Mouse (Mus musculus): Measurements from ENCODE around the gene Ppil6.

Gene Ppil6

GRCm38 (mm10) chr10:41477278-41478181 lies 12.7 kb upstream of the Ppil6 start:
- in situ Hi-C loops (cut with MboI; ENCODE audit: unreplicated experiment in 2 of 2): no loop called here

- in situ Hi-C loops (cut with MboI; ENCODE audit: unreplicated experiment in 2 of 2): no loop called here
Measured at GRCm38 (mm10) chr10:41479961-41480360, 10.3 kb upstream of the Ppil6 start.

- in situ Hi-C loops (cut with MboI; ENCODE audit: unreplicated experiment in 2 of 2): no loop called here
Measured at GRCm38 (mm10) chr10:41480938-41481880, 9.0 kb upstream of the Ppil6 start.

- in situ Hi-C loops (cut with MboI; ENCODE audit: unreplicated experiment in 2 of 2): no loop called here
Measured at GRCm38 (mm10) chr10:41482446-41482845, 7.8 kb upstream of the Ppil6 start.

- in situ Hi-C loops (cut with MboI; ENCODE audit: unreplicated experiment in 2 of 2): loop anchor here in 1 of 2 experiments (5.0 kb wide), 1 partner anchor 38 kb away; no protein-coding TSS in a partner anchor
Measured at GRCm38 (mm10) chr10:41485778-41486177, 4.5 kb upstream of the Ppil6 start.

GRCm38 (mm10) chr10:41486506-41487170 lies 3.6 kb upstream of the Ppil6 start:
- in situ Hi-C loops (cut with MboI; ENCODE audit: unreplicated experiment in 2 of 2): loop anchor here in 1 of 2 experiments (5.0 kb wide), 1 partner anchor 39 kb away; no protein-coding TSS in a partner anchor

GRCm38 (mm10) chr10:41488877-41489276 lies 1.4 kb upstream of the Ppil6 start:
- in situ Hi-C loops (cut with MboI; ENCODE audit: unreplicated experiment in 2 of 2): loop anchor here in 1 of 2 experiments (5.0 kb wide), 1 partner anchor 42 kb away; no protein-coding TSS in a partner anchor

- in situ Hi-C loops (cut with MboI; ENCODE audit: unreplicated experiment in 2 of 2): loop anchor here in 1 of 2 experiments (5.0 kb wide), 1 partner anchor 42 kb away; no protein-coding TSS in a partner anchor
Measured at GRCm38 (mm10) chr10:41489294-41489693, 945 bp upstream of the Ppil6 start.

GRCm38 (mm10) chr10:41490518-41490873 lies 257 bp downstream of the Ppil6 start:
- in situ Hi-C loops (cut with MboI; ENCODE audit: unreplicated experiment in 2 of 2): no loop called here

GRCm38 (mm10) chr10:41491111-41491510 lies 872 bp downstream of the Ppil6 start:
- in situ Hi-C loops (cut with MboI; ENCODE audit: unreplicated experiment in 2 of 2): no loop called here

- in situ Hi-C loops (cut with MboI; ENCODE audit: unreplicated experiment in 2 of 2): loop anchor here (5.0 to 25.0 kb wide), 7 partner anchors 66 to 846 kb away; partner anchors contain the start of genes Ak9 (in 2 of the 2), Fig4 (in 2 of the 2), Cep57l1 (in 1 of the 2) and Foxo3 (in 1 of the 2)
Measured at GRCm38 (mm10) chr10:41500941-41501340, 10.7 kb downstream of the Ppil6 start.

- in situ Hi-C loops (cut with MboI; ENCODE audit: unreplicated experiment in 2 of 2): loop anchor here (5.0 to 25.0 kb wide), 9 partner anchors 70 to 850 kb away; partner anchors contain the start of genes Ak9 (in 2 of the 2), Fig4 (in 2 of the 2), Cep57l1 (in 1 of the 2) and Foxo3 (in 1 of the 2)
Measured at GRCm38 (mm10) chr10:41504996-41505395, 14.8 kb downstream of the Ppil6 start.

- in situ Hi-C loops (cut with MboI; ENCODE audit: unreplicated experiment in 2 of 2): loop anchor here (5.0 to 25.0 kb wide), 8 partner anchors 71 to 851 kb away; partner anchors contain the start of genes Ak9 (in 1 of the 2), Cep57l1 (in 1 of the 2), Fig4 (in 1 of the 2) and Foxo3 (in 1 of the 2)
Measured at GRCm38 (mm10) chr10:41505446-41505845, 15.2 kb downstream of the Ppil6 start.

- in situ Hi-C loops (cut with MboI; ENCODE audit: unreplicated experiment in 2 of 2): loop anchor here (5.0 to 25.0 kb wide), 8 partner anchors 74 to 854 kb away; partner anchors contain the start of genes Ak9 (in 1 of the 2), Cep57l1 (in 1 of the 2), Fig4 (in 1 of the 2) and Foxo3 (in 1 of the 2)
Measured at GRCm38 (mm10) chr10:41509160-41509559, 18.9 kb downstream of the Ppil6 start.

- in situ Hi-C loops (cut with MboI; ENCODE audit: unreplicated experiment in 2 of 2): loop anchor here (10.0 to 25.0 kb wide), 4 partner anchors 290 to 773 kb away; partner anchors contain the start of genes Cep57l1 (in 2 of the 2), Sesn1 (in 2 of the 2) and Foxo3 (in 1 of the 2)
Measured at GRCm38 (mm10) chr10:41514301-41514700, 24.1 kb downstream of the Ppil6 start.

GRCm38 (mm10) chr10:41514921-41515320 lies 24.7 kb downstream of the Ppil6 start:
- in situ Hi-C loops (cut with MboI; ENCODE audit: unreplicated experiment in 2 of 2): loop anchor here (5.0 to 25.0 kb wide), 5 partner anchors 167 to 772 kb away; partner anchors contain the start of genes Cep57l1 (in 2 of the 2), Sesn1 (in 2 of the 2) and Foxo3 (in 1 of the 2)

- in situ Hi-C loops (cut with MboI; ENCODE audit: unreplicated experiment in 2 of 2): loop anchor here (5.0 to 25.0 kb wide), 5 partner anchors 164 to 769 kb away; partner anchors contain the start of genes Cep57l1 (in 2 of the 2), Sesn1 (in 2 of the 2) and Foxo3 (in 1 of the 2)
Measured at GRCm38 (mm10) chr10:41518508-41518980, 28.3 kb downstream of the Ppil6 start.

- in situ Hi-C loops (cut with MboI; ENCODE audit: unreplicated experiment in 2 of 2): loop anchor here (5.0 to 25.0 kb wide), 5 partner anchors 163 to 768 kb away; partner anchors contain the start of genes Cep57l1 (in 2 of the 2), Sesn1 (in 2 of the 2) and Foxo3 (in 1 of the 2)
Measured at GRCm38 (mm10) chr10:41518981-41519618, 28.9 kb downstream of the Ppil6 start, which contains the start of gene Cd164. Cd164 (plus strand) TSS chr10:41519414.
